23 mouse cellular contexts compared by ENCODE assay signal in genomic region chr2:38973701-38974100, GRCm38 (mm10). TPM values are rescaled to one million over a fixed set of nuclear protein-coding genes. Genes with fewer than 3 reads are reported as not detected.
DNase-seq lines count a peak whose midpoint lies in the region; ATAC-seq and TF ChIP-seq lines count a peak whose summit lies in the region.
"Had no signal": no experiment of that assay in that cellular context is flagged by ENCODE, and none has a peak within 500 bp of the region (broad histone marks: within the 10 kb centered on the region; RNA-seq: fewer than 3 reads in every experiment).

No protein-coding gene starts in this region.

- dilution Hi-C loops in CH12.LX (cut with MboI; ENCODE audit: extremely low pct_ligation_motif_present, extremely low pct_unique_long_range_greater_than_20kb, low sequenced_read_pairs) = no loop called here

- no peaks in the 10 kb centered on the region for H3K9me3 ChIP-seq in CH12.LX (replicated peaks; ENCODE audit: low read length)
- H3K9me3 ChIP-seq: heart, embryonic 13.5 days; intestine, embryonic 15.5 days; liver, embryonic 13.5 days; lung, embryonic 15.5 days; neural tube, embryonic 12.5 days; stomach, embryonic 15.5 days had no signal

- no peaks in the 10 kb centered on the region for H3K36me3 ChIP-seq in CH12.LX (replicated peaks in 1 of 2; ENCODE audit: control insufficient read depth in 1 of 2, insufficient read depth in 1 of 2, low read length in 1 of 2)
- H3K36me3 ChIP-seq: heart, embryonic 13.5 days; intestine, embryonic 15.5 days; liver, embryonic 13.5 days; lung, embryonic 15.5 days; neural tube, embryonic 12.5 days; stomach, embryonic 15.5 days had no signal

- H3K4me3 ChIP-seq in CH12.LX (replicated peaks in 1 of 3; ENCODE audit: low read depth in 2 of 3, low read length in 2 of 3, poor library complexity in 1 of 3) = no peak overlapping the region
- H3K4me3 ChIP-seq: heart, adult 2 months; heart, embryonic 13.5 days; intestine, embryonic 15.5 days; left cerebral cortex, adult 2 months; liver, embryonic 13.5 days; lung, embryonic 15.5 days; neural tube, embryonic 12.5 days; stomach, embryonic 15.5 days had no signal

- 0 out of 2 replicates have a peak overlapping the region, but pooled peaks have one; percentile 32 for H3K4me2 ChIP-seq in CH12.LX (ENCODE audit: insufficient read depth, low read depth, poor library complexity, severe bottlenecking)
- H3K4me2 ChIP-seq: heart, embryonic 13.5 days; hindbrain, embryonic 14.5 days; intestine, embryonic 15.5 days; liver, embryonic 13.5 days; lung, embryonic 15.5 days; midbrain, embryonic 11.5 days; neural tube, embryonic 12.5 days; stomach, embryonic 15.5 days had no signal

- peaks cover 2 to 20% of the 10 kb centered on the region in 2 experiments; a peak in 3 of 4 replicates for H3K4me1 ChIP-seq in CH12.LX (ENCODE audit: control insufficient read depth in 1 of 2, insufficient read depth in 2 of 2)
- H3K4me1 ChIP-seq: heart, embryonic 13.5 days; intestine, embryonic 15.5 days; lung, embryonic 15.5 days; neural tube, embryonic 12.5 days had no signal

- no peak for TF ChIP-seq EP300 in CH12.LX (IDR thresholded peaks at IDR 0.05; ENCODE audit: low read length)

- no peak overlapping the region for H3K27ac ChIP-seq in CH12.LX (ENCODE audit: insufficient read depth, low read depth)
- H3K27ac ChIP-seq: heart, adult 2 months; heart, embryonic 13.5 days; hindbrain, embryonic 14.5 days; intestine, embryonic 15.5 days; left cerebral cortex, adult 2 months; liver, embryonic 13.5 days; lung, embryonic 15.5 days; neural tube, embryonic 12.5 days; stomach, embryonic 15.5 days had no signal

- no peak for TF ChIP-seq POLR2A in CH12.LX (IDR thresholded peaks at IDR 0.05; ENCODE audit: low read depth, low read length)

- no peak for TF ChIP-seq CTCF in CH12.LX (conservative IDR thresholded peaks at IDR 0.05 in 1 of 2, IDR thresholded peaks at IDR 0.05 in 1 of 2; ENCODE audit: low read depth in 2 of 2, low read length in 2 of 2)

- H3K27me3 ChIP-seq in CH12.LX (replicated peaks) = no peaks in the 10 kb centered on the region
- H3K27me3 ChIP-seq: intestine, embryonic 15.5 days; lung, embryonic 15.5 days; neural tube, embryonic 12.5 days; stomach, embryonic 15.5 days had no signal

- ATAC-seq in inflammation-experienced regulatory T-cells, adult 6 months = no peak
- ATAC-seq: forebrain, embryonic 16.5 days had no signal

- in situ Hi-C loops in CH12.LX (cut with MboI; ENCODE audit: low pct_ligation_motif_present, low pct_unique_long_range_greater_than_20kb, low sequenced_read_pairs) = no loop called here

- no peaks in the 10 kb centered on the region for H3K79me2 ChIP-seq in CH12.LX (replicated peaks; ENCODE audit: control insufficient read depth, extremely low read depth, insufficient read depth, poor library complexity, severe bottlenecking)

- DNase-seq in adrenal gland, adult 2 months = peak; percentile 69
- DNase-seq in adrenal gland, adult 8-10 months = no peak
- DNase-seq in kidney, postnatal 4 days = peak; percentile 33 to 49
- no peak for DNase-seq in kidney, adult 9 months
- DNase-seq in CH12.LX (ENCODE audit: extremely low read depth) = no peak
- peak; percentile 72 for DNase-seq in adrenal gland, postnatal 25 days
- DNase-seq in natural killer cell, adult 2 months (ENCODE audit: low spot score in 2 of 2) = no peak
- DNase-seq: cerebellum, adult 9-10 months; gastrocnemius, postnatal 25 days; heart, adult 2 months; heart, postnatal 36 days; liver, embryonic 13.5 days; thymus, postnatal 25 days had no signal

- no peak for TF ChIP-seq RAD21 in CH12.LX (IDR thresholded peaks at IDR 0.05; ENCODE audit: low read depth, low read length)

- H3K9ac ChIP-seq in CH12.LX (ENCODE audit: insufficient read depth, low read depth) = no peak overlapping the region
- H3K9ac ChIP-seq: heart, embryonic 13.5 days; hindbrain, embryonic 14.5 days; intestine, embryonic 15.5 days; liver, embryonic 13.5 days; lung, embryonic 15.5 days; neural tube, embryonic 12.5 days; stomach, embryonic 15.5 days had no signal

TF ChIP-seq in CH12.LX, 34 proteins besides CTCF, POLR2A, EP300 and RAD21:
- TF ChIP-seq SIN3A (IDR thresholded peaks at IDR 0.05; ENCODE audit: low read length) (no peak), NELFE (IDR thresholded peaks at IDR 0.05; ENCODE audit: low read depth, low read length) (no peak), ZKSCAN1 (IDR thresholded peaks at IDR 0.05; ENCODE audit: borderline replicate concordance, low read depth, low read length) (no peak), MYC (IDR thresholded peaks at IDR 0.05; ENCODE audit: low read depth, low read length) (no peak), ZMIZ1 (IDR thresholded peaks at IDR 0.05; ENCODE audit: low read depth, low read length) (no peak), BHLHE40 (IDR thresholded peaks at IDR 0.05; ENCODE audit: low read depth, low read length) (no peak), ZC3H11A (IDR thresholded peaks at IDR 0.05; ENCODE audit: low read depth, low read length) (no peak), GABPA (IDR thresholded peaks at IDR 0.05; ENCODE audit: insufficient replicate concordance, low read depth, low read length) (no peak)

RNA-seq across cellular contexts. Expression of gene Wdr38, which starts 23.6 kb away (rescaled TPM):
- total RNA-seq in adrenal gland, adult 2 months (2021) = under 1 TPM; 0.43 to 0.52 TPM
- 0.43 and 1.2 TPM in 2 replicates for polyA plus RNA-seq in adrenal gland, adult 2 months (2012; rRNA removed)
- total RNA-seq in adrenal gland, adult 8-10 months (2022) = 1 to 10 TPM in 1 of 4 experiments, under 1 TPM in 3; 0.38 to 1.3 (median 0.64) TPM
- 1.0 and 1.1 TPM in 2 replicates for total RNA-seq in CH12.LX (2012; rRNA removed)
- 0.19 and 0.28 TPM in 2 replicates for total RNA-seq in CH12.LX (2014; rRNA removed)
- 0.40 and 0.63 TPM in 2 replicates for polyA plus RNA-seq in CH12.LX (2012; ENCODE audit: insufficient read length, low read depth)
- 0.43 and 0.85 TPM in 2 replicates for total RNA-seq in adrenal gland, postnatal 25 days (2021)
- polyA plus RNA-seq in inflammation-experienced regulatory T-cells, adult 6 months (2017; shearing (Covaris generic)) = 1 to 10 TPM in 1 of 3 experiments, under 1 TPM in 2; 0.28 to 1.5 (median 0.63) TPM

RNA-seq across cellular contexts. Expression of gene Arpc5l, which starts 31.4 kb away (rescaled TPM):
- 10 to 100 TPM; 66.7 to 78.4 TPM for total RNA-seq in adrenal gland, adult 2 months (2021)
- polyA plus RNA-seq in adrenal gland, adult 2 months (2012; rRNA removed) = 56.4 and 66.7 TPM in 2 replicates
- 10 to 100 TPM; 86.2 to 93.4 (median 87.6) TPM for total RNA-seq in adrenal gland, adult 8-10 months (2022)
- total RNA-seq in CH12.LX (2012; rRNA removed) (139 and 148 TPM in 2 replicates), CH12.LX (2014; rRNA removed) (300 and 309 TPM in 2 replicates)
- 212 and 219 TPM in 2 replicates for polyA plus RNA-seq in CH12.LX (2012; ENCODE audit: insufficient read length, low read depth)
- 71.2 and 78.8 TPM in 2 replicates for total RNA-seq in adrenal gland, postnatal 25 days (2021)
- polyA plus RNA-seq in inflammation-experienced regulatory T-cells, adult 6 months (2017; shearing (Covaris generic)) = 100 to 1,000 TPM; 111 to 141 (median 119) TPM

RNA-seq across cellular contexts. Expression of gene Rpl35, which starts 31.7 kb away (rescaled TPM):
- 100 to 1,000 TPM; 510 to 597 TPM for total RNA-seq in adrenal gland, adult 2 months (2021)
- polyA plus RNA-seq in adrenal gland, adult 2 months (2012; rRNA removed) = 58.5 and 60.0 TPM in 2 replicates
- total RNA-seq in adrenal gland, adult 8-10 months (2022) = 100 to 1,000 TPM; 431 to 487 (median 461) TPM
- total RNA-seq in CH12.LX (2012; rRNA removed) (2,171 and 2,515 TPM in 2 replicates), CH12.LX (2014; rRNA removed) (976 and 984 TPM in 2 replicates)
- polyA plus RNA-seq in CH12.LX (2012; ENCODE audit: insufficient read length, low read depth) = 649 and 718 TPM in 2 replicates
- total RNA-seq in adrenal gland, postnatal 25 days (2021) = 390 and 397 TPM in 2 replicates
- 1,000 to 10,000 TPM; 1,176 to 2,203 (median 2,023) TPM for polyA plus RNA-seq in inflammation-experienced regulatory T-cells, adult 6 months (2017; shearing (Covaris generic))

RNA-seq across cellular contexts. Expression of gene Olfml2a, which starts 41.9 kb away (rescaled TPM):
- total RNA-seq in adrenal gland, adult 2 months (2021) = 10 to 100 TPM in 1 of 2 experiments, 1 to 10 TPM in 1; 6.7 to 12.0 TPM
- polyA plus RNA-seq in adrenal gland, adult 2 months (2012; rRNA removed) = 5.9 TPM in 2 replicates
- total RNA-seq in adrenal gland, adult 8-10 months (2022) = 10 to 100 TPM in 2 of 4 experiments, 1 to 10 TPM in 2; 6.9 to 18.9 (median 12.6) TPM
- 3.9 and 4.3 TPM in 2 replicates for total RNA-seq in CH12.LX (2012; rRNA removed)
- 4.7 and 5.5 TPM in 2 replicates for total RNA-seq in CH12.LX (2014; rRNA removed)
- 8.4 and 8.5 TPM in 2 replicates for polyA plus RNA-seq in CH12.LX (2012; ENCODE audit: insufficient read length, low read depth)
- 9.3 and 10.6 TPM in 2 replicates for total RNA-seq in adrenal gland, postnatal 25 days (2021)
- polyA plus RNA-seq in inflammation-experienced regulatory T-cells, adult 6 months (2017; shearing (Covaris generic)) = under 1 TPM in 1 of 3 experiments, not detected in 2; 0.12 TPM

RNA-seq across cellular contexts. Expression of gene Nr6a1, which starts 46.2 kb away (rescaled TPM):
- 1 to 10 TPM; 5.1 to 6.4 TPM for total RNA-seq in adrenal gland, adult 2 months (2021)
- polyA plus RNA-seq in adrenal gland, adult 2 months (2012; rRNA removed) = 2.7 TPM in 2 replicates
- total RNA-seq in adrenal gland, adult 8-10 months (2022) = 10 to 100 TPM in 2 of 4 experiments, 1 to 10 TPM in 2; 6.6 to 15.8 (median 9.7) TPM
- total RNA-seq in CH12.LX (2012; rRNA removed) (5.8 and 6.1 TPM in 2 replicates), CH12.LX (2014; rRNA removed) (5.0 and 5.6 TPM in 2 replicates)
- 6.1 and 6.2 TPM in 2 replicates for polyA plus RNA-seq in CH12.LX (2012; ENCODE audit: insufficient read length, low read depth)
- 9.5 and 10.2 TPM in 2 replicates for total RNA-seq in adrenal gland, postnatal 25 days (2021)
- under 1 TPM; 0.37 to 0.63 (median 0.54) TPM for polyA plus RNA-seq in inflammation-experienced regulatory T-cells, adult 6 months (2017; shearing (Covaris generic))

Comparison
In these comparisons a context has a peak if more than half of its experiments do, and no peak if none do; other contexts are left out.
1. DNase-seq: peak in adrenal gland, adult 2 months (single experiment), kidney, postnatal 4 days (2 of 2) and adrenal gland, postnatal 25 days (single experiment); none in adrenal gland, adult 8-10 months (single experiment), kidney, adult 9 months (single experiment), CH12.LX (single experiment) and natural killer cell, adult 2 months (0 of 2).